Mouse (Mus musculus): ENCODE data around the gene Qpctl. TPM values are rescaled to one million over a fixed set of nuclear protein-coding genes. Genes with fewer than 3 reads are reported as not detected.

Qpctl gene
- polyA plus RNA-seq, 1 experiment from 2014 or later: 15.1 TPM

DNA sequence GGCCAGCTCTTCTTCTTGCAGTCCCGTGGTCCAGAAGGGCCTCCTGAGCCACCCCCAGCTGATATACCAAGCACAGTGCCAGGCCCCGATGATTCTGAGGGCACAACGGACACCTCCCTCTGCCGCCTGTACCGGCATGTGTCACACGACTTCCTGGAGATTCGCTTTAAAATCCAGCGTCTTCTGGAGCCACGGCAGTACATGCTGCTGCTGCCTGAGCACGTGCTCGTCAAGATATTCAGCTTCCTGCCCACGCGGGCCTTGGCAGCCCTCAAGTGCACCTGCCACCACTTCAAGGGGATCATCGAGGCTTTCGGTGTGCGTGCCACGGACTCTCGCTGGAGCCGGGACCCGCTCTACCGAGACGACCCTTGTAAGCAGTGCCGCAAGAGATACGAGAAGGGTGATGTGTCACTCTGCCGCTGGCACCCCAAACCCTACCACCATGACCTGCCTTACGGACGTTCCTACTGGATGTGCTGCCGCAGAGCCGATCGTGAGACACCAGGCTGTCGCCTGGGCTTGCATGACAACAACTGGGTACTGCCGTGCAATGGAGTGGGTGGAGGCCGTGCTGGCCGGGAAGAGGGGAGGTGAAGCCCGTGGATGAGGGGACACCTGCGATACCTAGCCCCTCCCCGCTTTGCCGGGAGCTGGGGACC, 12.3 kb downstream of the Qpctl start:
- H3K36me3 ChIP-seq (replicated peaks): peaks cover 80% of the 10 kb centered on the region
- peaks cover 3% of the 10 kb centered on the region for H3K4me1 ChIP-seq
- H3K27me3 ChIP-seq (replicated peaks; ENCODE audit: low read depth, poor library complexity, severe bottlenecking): no peaks in the 10 kb centered on the region
- 0 out of 2 replicates have a peak overlapping the region, but pooled peaks have one; percentile 5 for H3K4me3 ChIP-seq
- DNase-seq (ENCODE audit: low spot score): no peak
- no peak overlapping the region for H3K27ac ChIP-seq (replicated peaks)
- H3K9me3 ChIP-seq: no peaks in the 10 kb centered on the region
- WGBS: 94% methylated on average over 38 of the region's 38 CpGs

DNA sequence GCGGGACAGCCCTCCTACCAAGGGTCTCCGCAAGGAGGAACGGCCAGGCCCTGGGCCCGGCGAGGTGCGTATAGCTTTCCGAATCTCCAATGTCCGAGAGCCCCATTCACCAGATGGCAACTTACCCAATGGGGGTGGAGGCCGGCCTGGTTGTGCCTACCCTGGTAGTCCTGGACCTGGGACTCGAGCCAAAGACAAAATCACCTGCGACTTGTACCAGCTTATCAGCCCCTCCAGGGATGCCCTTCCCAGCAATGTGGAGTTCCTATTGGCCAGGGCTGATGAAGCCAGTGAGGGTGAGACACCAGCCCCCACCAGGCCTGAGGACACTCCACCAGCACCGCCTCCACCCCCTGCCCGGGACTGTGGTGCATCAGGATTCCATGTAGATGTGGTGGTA, 12.9 kb downstream of the Qpctl start:
- peaks cover 76% of the 10 kb centered on the region for H3K36me3 ChIP-seq (replicated peaks)

GRCm38 (mm10) chr7:19131324-19131848, 17.7 kb downstream of the Qpctl start:
- Histone ChIP-seq H3K27ac (replicated peaks) (peak overlapping the region; percentile 87), H3K9me3 (no peaks in the 10 kb centered on the region), H3K27me3 (replicated peaks; ENCODE audit: low read depth, poor library complexity, severe bottlenecking) (no peaks in the 10 kb centered on the region), H3K4me1 (peaks cover 17% of the 10 kb centered on the region), H3K36me3 (replicated peaks) (peaks cover 52% of the 10 kb centered on the region), H3K4me3 (peak overlapping the region; percentile 58)
- DNase-seq (ENCODE audit: low spot score): peak; percentile 99
- under 1% methylated on average over 39 of the region's 39 CpGs for WGBS

More for the DNA sequence above, 12.9 kb downstream of the Qpctl start:
- 95% methylated on average over 13 of the region's 13 CpGs for WGBS
- Histone ChIP-seq H3K27me3 (replicated peaks; ENCODE audit: low read depth, poor library complexity, severe bottlenecking) (no peaks in the 10 kb centered on the region), H3K9me3 (no peaks in the 10 kb centered on the region), H3K27ac (replicated peaks) (no peak overlapping the region), H3K4me1 (peaks cover 7% of the 10 kb centered on the region), H3K4me3 (no peak overlapping the region)
- DNase-seq (ENCODE audit: low spot score): no peak

GRCm38 (mm10) chr7:19130657-19131056, 18.4 kb downstream of the Qpctl start:
- Histone ChIP-seq H3K4me3 (peak overlapping the region; percentile 58), H3K4me1 (peaks cover 17% of the 10 kb centered on the region), H3K27me3 (replicated peaks; ENCODE audit: low read depth, poor library complexity, severe bottlenecking) (no peaks in the 10 kb centered on the region), H3K27ac (replicated peaks) (peak overlapping the region; percentile 87), H3K36me3 (replicated peaks) (peaks cover 49% of the 10 kb centered on the region), H3K9me3 (no peaks in the 10 kb centered on the region)
- DNase-seq (ENCODE audit: low spot score): no peak
- 29% methylated on average over 4 of the region's 4 CpGs for WGBS

DNA sequence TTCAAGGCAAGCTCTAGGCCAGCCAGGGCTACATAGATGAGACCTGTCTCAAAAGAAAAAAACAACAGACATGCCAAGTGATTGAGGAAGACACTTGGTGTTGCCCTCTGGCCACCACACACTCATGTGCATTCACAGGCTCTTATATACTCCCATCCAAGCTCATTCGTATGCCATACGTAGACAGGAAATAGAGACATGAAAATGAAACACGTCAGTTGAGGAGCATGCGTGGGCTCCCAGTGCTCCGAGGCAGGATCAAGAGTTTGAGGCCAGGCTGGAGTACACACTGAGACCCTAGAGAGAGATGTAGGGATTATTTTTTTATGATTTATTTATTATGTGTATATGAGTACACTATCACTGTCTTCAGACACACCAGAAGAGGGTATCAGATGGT, 19.7 kb downstream of the Qpctl start:
- H3K4me3 ChIP-seq: no peak overlapping the region
- H3K36me3 ChIP-seq (replicated peaks): peaks cover 36% of the 10 kb centered on the region
- no peak for DNase-seq (ENCODE audit: low spot score)
- H3K27me3 ChIP-seq (replicated peaks; ENCODE audit: low read depth, poor library complexity, severe bottlenecking): no peaks in the 10 kb centered on the region
- peaks cover 22% of the 10 kb centered on the region for H3K4me1 ChIP-seq
- no peak overlapping the region for H3K27ac ChIP-seq (replicated peaks)
- WGBS: 97% methylated on average over 5 of the region's 5 CpGs
- no peaks in the 10 kb centered on the region for H3K9me3 ChIP-seq

GRCm38 (mm10) chr7:19127744-19128143, 21.3 kb downstream of the Qpctl start:
- peaks cover 22% of the 10 kb centered on the region for H3K4me1 ChIP-seq
- no peaks in the 10 kb centered on the region for H3K27me3 ChIP-seq (replicated peaks; ENCODE audit: low read depth, poor library complexity, severe bottlenecking)
- DNase-seq (ENCODE audit: low spot score): no peak
- WGBS: 91% methylated on average over 5 of the region's 5 CpGs
- peaks cover 28% of the 10 kb centered on the region for H3K36me3 ChIP-seq (replicated peaks)
- no peak overlapping the region for H3K27ac ChIP-seq (replicated peaks)
- no peak overlapping the region for H3K4me3 ChIP-seq
- no peaks in the 10 kb centered on the region for H3K9me3 ChIP-seq

- peaks cover 33% of the 10 kb centered on the region for H3K36me3 ChIP-seq (replicated peaks)
- peaks cover 18% of the 10 kb centered on the region for H3K4me1 ChIP-seq
- DNase-seq (ENCODE audit: low spot score): no peak
- no peaks in the 10 kb centered on the region for H3K9me3 ChIP-seq
- 91% methylated on average over 6 of the region's 6 CpGs for WGBS
- H3K27ac ChIP-seq (replicated peaks): no peak overlapping the region
- H3K4me3 ChIP-seq: no peak overlapping the region
- no peaks in the 10 kb centered on the region for H3K27me3 ChIP-seq (replicated peaks; ENCODE audit: low read depth, poor library complexity, severe bottlenecking)
These were observed 24.4 kb downstream of the Qpctl start for GRCm38 (mm10) chr7:19124713-19125112.

DNA sequence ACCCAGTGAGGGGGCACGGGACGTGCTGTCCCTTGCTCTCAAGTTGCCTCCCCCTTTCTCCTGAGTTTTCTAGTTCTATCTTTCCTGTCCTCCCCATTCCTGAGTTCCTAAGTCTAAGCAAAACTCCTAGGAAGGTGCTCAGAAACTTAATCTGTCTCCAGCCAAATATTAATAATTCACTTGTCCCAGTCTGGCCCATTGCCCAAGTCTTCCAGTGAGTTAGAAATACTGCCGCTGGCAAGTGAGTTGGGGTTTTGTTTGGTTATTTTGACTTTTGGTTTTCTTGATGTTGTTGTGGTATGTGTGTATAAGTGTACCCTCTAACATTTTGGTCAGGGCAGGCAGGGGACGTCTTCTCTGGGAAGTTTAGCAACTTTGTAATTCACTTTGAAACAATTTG, 27.4 kb downstream of the Qpctl start:
- 94% methylated on average over 4 of the region's 4 CpGs for whole genome bisulfite sequencing
- H3K4me3 ChIP-seq: no peak overlapping the region

GRCm38 (mm10) chr7:19119631-19120429, 29.3 kb downstream of the Qpctl start, which contains the start of gene Fbxo46:
TSS of gene Fbxo46 (plus strand) at chr7:19119859.
- Histone ChIP-seq H3K4me3 (peak within 1 kb of the TSS; percentile 73), H3K4me1 (peaks cover 22% of the 10 kb centered on the region), H3K36me3 (replicated peaks) (peaks cover 9% of the 10 kb centered on the region), H3K9me3 (peaks cover 13% of the 10 kb centered on the region), H3K27ac (replicated peaks) (peak within 1 kb of the TSS; percentile 85), H3K27me3 (replicated peaks; ENCODE audit: low read depth, poor library complexity, severe bottlenecking) (peaks cover 12% of the 10 kb centered on the region)
- DNase-seq (ENCODE audit: low spot score): peak; percentile 92
- WGBS: 4% methylated on average over 34 of the region's 34 CpGs

More for the DNA sequence above, 27.4 kb downstream of the Qpctl start:
- H3K27me3 ChIP-seq (replicated peaks; ENCODE audit: low read depth, poor library complexity, severe bottlenecking): peaks cover 12% of the 10 kb centered on the region
- peaks cover 13% of the 10 kb centered on the region for H3K36me3 ChIP-seq (replicated peaks)
- peaks cover 24% of the 10 kb centered on the region for H3K4me1 ChIP-seq
- DNase-seq (ENCODE audit: low spot score): no peak
- H3K9me3 ChIP-seq: peaks cover 11% of the 10 kb centered on the region
- H3K27ac ChIP-seq (replicated peaks): no peak overlapping the region

GRCm38 (mm10) chr7:19119083-19119482, 30.0 kb downstream of the Qpctl start:
- Histone ChIP-seq H3K27ac (replicated peaks) (no peak overlapping the region), H3K27me3 (replicated peaks; ENCODE audit: low read depth, poor library complexity, severe bottlenecking) (peaks cover 12% of the 10 kb centered on the region), H3K36me3 (replicated peaks) (peaks cover 9% of the 10 kb centered on the region), H3K9me3 (peaks cover 13% of the 10 kb centered on the region), H3K4me3 (peak overlapping the region; percentile 73; the same call in 1 of the 2 replicates), H3K4me1 (peaks cover 19% of the 10 kb centered on the region)
- 93% methylated on average over 8 of the region's 8 CpGs for WGBS
- no peak for DNase-seq (ENCODE audit: low spot score)

- WGBS: 19% methylated on average over 64 of the region's 64 CpGs
- peaks cover 13% of the 10 kb centered on the region for H3K9me3 ChIP-seq
- peak within 1 kb of the TSS; percentile 65 for H3K27ac ChIP-seq (replicated peaks)
- peaks cover 9% of the 10 kb centered on the region for H3K36me3 ChIP-seq (replicated peaks)
- H3K27me3 ChIP-seq (replicated peaks; ENCODE audit: low read depth, poor library complexity, severe bottlenecking): peaks cover 12% of the 10 kb centered on the region
- H3K4me3 ChIP-seq: peak within 1 kb of the TSS; percentile 46
- H3K4me1 ChIP-seq: peaks cover 19% of the 10 kb centered on the region
- DNase-seq (ENCODE audit: low spot score): peak; percentile 83
These were observed 30.9 kb downstream of the Qpctl start, which contains the start of gene Gm4969 for GRCm38 (mm10) chr7:19118028-19118771. TSS of gene Gm4969 (minus strand) at chr7:19118368.

GRCm38 (mm10) chr7:19109565-19109964, 39.5 kb downstream of the Qpctl start:
- Histone ChIP-seq H3K4me3 (no peak overlapping the region), H3K27ac (replicated peaks) (no peak overlapping the region), H3K27me3 (replicated peaks; ENCODE audit: low read depth, poor library complexity, severe bottlenecking) (no peaks in the 10 kb centered on the region), H3K9me3 (no peaks in the 10 kb centered on the region), H3K4me1 (0 out of 2 replicates have a peak, but pooled peaks cover 2% of the 10 kb centered on the region), H3K36me3 (replicated peaks) (no peaks in the 10 kb centered on the region)
- WGBS: 80% methylated on average over 1 of the region's 1 CpGs
- DNase-seq (ENCODE audit: low spot score): no peak

Data from embryonic facial prominence, embryonic 10.5 days (tissue).